Mouse (Mus musculus) NIH3T3 (cell line): ENCODE measurements at regions not wholly inside any gene's neighbourhood (a gene's known extent, or its start where the extent isn't known, plus 50 kb on each side); places are given as distances from the start of the nearest gene placed in this dataset.

Experiments used
- DNase-seq: peaks from one replicate; pipeline ENCODE4 v3.0.0-alpha.2; 2012; ENCODE audit warnings: low read depth

DNA sequence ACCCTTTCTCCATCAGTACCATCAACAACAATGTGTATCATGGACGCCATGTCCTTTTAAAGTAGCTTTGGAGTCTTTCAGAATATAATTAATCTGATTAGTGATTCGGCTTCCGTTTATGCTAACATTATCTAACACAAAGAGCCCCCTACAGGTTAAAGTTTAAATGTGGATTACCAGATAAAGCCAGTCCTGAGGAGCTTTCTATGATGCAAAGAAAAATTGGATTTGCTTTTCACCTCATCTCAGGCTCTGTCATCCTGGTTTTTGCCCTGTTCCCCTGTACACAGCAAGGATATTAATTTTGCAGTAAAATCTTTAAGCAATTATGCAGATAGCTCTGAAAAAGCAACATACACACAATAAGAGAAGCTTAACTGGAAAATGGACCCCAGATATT lies 412.7 kb upstream of the Tbc1d2b start:
- DNase-seq, result no peak

DNA sequence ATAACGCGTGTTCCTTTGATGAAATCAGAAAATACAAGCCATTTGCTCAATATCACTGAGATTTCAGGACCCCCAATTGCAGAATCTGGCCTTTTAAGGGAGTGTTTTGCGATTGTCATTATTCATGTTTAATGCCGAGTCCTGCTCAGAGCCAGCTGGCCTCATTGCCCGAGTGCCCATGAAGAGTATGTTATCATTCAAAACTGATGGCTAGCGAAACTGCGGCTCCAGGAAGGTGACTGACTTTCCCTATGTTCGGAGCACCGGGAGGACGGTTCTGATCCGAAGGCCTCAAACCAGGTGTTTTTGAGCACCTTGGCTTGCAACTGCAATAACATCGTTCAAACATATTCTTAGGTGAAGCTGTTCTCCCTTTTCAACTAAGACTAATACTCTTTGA lies 419.5 kb upstream of the Tbc1d2b start:
- no peak for DNase-seq

DNA sequence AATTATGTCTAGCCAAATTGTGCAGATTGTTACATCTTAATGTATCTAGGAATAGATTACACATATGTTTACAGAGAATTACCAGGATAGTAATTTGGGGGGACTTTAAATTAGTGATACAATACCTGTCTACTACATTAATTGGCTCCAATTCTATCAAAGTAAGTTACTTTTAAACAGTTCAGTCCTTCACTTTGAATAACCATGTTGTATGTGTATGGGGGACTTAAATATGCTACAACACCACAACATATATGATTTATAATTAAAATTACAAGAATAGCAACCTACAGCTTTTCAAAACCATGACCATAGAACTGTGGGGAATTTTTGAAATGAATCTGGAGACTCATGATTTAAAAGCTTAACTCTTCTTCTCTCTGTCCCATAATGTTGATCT lies 420.5 kb upstream of the Tbc1d2b start:
- no peak for DNase-seq

DNA sequence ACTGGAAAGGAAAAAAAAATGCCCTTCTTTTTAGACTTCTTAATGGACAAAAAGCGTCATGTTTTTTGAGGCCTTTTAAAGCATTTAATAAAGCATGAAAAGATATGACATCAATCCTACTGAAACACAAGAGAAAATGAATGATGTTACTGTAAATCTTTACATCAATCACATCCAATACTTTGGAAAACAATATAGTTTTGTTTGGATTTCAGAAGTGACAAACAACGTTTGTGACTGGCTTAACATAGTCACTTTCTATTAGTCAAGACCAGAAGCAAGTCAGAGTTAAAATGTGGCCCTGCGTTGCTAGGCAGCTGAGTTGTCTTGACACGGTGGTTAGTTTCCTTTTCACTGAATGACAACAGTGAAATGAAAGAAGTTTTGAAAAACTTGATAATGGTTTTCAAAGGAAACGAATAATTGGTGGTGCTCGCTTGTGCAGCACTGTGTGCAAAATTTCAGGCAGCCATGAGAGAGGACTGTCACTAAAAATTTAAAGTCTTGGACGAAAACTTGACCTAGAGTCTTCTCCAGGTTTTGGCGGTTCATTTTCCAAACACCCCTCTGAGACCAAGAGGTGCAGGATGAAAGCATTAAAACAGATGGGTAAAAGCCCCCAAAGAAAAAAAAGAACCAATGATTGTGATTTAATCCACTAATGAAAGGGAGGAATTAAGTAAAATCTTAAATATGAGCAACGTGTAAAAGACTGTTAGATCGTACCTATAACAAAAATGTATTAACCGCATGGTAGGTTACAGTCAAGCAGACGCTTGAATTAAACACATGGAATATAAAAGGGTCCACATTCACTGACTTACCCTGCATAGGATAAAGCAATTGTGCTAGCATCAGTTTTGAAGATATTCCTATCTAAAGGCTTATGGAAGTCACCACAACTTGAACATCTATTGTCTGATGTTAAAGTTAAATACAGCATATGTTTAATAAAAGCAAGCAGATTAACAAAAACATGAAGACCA lies 421.4 kb upstream of the Tbc1d2b start:
- no peak for DNase-seq

DNA sequence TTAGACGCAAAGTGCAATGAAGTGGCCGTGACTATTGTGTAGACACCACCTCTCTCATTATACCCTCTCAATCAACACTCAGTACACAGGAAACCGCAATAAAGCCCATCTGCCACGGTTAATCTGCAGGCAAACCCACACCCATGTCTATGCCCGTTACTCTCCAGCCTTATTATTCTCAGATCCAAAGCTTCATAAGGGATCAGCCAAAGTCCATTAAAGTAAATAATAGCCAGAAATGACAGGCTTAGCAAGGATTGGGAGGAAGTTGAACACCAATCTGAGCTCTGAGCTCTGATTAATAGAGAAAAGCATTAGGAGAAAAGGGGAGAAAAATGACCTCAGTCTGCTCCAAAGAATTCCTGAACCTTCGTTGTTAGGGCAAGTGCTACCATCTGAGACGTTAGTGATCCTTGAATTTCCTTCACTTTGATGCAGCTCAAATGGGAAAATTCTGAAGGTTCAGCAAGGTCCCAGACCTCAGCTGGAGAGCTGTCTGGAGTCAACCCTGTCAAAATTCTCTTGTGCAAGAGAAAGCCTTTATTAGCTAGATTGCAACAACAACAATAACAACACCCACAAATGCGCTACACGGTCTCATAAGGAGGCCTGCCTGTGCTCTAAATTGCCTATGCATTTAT lies 422.5 kb upstream of the Tbc1d2b start:
- no peak for DNase-seq

DNA sequence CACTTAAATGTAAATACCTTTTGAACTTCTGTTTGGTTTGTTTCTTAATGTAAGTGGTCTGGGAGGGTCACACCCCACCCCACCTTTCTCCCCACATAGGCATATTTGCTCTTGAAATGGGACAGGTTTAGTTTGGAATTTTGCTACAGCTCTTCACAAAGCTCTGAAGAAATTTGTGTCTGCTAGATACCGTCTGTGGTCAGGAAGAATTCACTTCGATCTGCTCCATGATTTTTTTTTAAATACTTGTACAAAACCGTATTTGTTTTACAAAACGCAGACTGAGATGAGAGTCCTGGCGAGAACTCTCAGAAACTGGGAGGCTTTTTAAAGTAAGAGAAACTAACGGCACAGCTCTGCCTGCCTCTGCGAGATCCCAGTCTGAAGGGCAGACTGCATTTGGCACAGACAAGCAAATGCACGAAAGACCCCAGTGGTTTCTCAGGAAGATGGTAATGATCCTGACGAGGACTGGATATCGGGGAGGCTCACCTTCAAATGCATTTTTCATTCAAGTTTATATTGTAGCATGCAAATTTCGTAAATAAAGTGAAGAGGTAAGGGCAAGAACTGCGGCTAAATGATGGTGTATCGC lies 423.5 kb upstream of the Tbc1d2b start:
- DNase-seq, result no peak

DNA sequence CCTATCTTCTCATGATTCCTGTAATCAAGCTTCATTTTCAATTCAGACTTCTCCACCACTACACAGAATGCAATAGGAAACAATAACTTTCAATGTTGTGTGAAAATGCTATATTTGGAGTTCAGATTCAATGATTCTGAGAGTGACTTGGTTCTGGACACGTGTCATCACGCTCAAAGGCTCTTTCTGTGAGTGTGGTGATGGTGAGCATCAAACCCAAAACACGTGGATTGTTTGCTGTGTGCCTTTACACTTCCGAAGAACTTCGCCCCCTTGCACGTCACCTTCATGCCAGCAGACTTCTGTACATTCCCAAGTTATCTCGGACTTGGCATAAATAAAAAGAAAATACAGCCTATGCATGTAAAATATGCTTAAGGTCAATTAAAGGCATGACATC lies 425.1 kb upstream of the Tbc1d2b start:
- no peak for DNase-seq

DNA sequence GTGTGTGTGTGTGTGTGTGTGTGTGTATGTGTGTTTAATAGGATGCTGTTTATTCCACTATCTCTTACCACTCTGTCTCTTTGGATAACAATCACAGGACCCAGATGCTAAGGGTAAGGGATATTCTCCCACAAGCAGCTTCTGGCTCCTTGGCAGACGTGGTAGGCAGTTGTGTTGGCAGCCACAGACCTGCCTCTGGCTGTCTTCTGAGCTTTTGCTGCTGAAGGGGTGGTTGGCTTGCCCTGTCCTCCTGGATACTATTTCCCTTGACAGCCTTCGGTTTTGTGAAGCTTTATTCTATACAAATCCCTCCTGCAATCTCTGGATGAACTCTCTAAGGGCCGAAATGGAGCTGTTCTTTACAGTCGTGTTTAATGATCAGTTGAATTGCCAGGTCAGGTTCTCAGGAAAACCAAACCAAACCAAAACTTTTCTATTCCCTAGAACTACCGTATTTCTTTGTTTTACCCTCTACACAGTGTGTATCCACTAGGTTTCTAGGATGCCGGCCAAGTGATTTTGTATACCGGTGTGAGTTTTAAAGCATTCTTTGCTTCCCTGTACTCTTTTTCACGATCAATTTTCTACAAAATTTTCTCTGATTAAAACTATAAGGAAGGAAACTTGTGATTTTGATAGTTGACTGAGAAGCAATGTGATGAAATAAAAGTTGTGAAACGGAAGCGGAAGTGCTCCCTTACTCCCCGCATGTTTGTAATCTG lies 426.8 kb upstream of the Tbc1d2b start:
- no peak for DNase-seq

DNA sequence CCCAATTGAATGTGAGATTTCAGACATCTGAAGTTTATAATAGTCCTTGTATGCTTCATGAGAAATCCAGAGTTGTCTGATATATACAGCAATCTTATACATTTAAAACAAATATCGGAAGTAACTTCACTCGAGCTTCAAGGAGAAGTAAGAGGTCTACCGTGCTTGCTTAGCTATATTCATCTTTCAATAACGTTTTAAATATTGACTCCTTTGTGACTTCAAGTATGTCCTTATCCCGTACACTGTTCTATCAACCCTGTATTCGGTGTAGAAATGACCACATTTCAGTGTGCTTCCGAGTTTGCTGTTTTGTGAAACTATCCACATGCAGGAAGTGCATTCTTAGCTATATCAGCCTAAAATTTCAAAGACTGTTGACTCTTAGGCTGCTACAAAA lies 427.8 kb upstream of the Tbc1d2b start:
- DNase-seq, result no peak

DNA sequence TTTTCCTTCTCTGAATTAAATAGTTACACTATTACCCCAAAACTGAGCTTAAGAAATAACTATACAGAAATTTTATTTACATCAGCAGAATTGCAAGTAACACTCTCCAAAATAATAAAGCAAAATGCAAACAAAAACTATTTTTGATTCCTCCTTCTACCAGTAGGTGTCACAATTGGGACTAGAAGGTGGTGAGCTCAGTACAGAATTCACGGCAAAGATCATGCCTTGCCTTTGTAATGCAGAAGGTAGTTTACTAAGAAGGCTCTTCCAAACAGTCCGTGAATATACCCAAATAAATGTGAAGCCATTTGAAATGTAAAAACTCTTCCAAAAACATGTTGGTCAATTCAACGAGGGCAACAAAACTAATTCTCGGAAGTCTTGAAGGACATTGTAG lies 428.5 kb upstream of the Tbc1d2b start:
- peak; percentile 50 for DNase-seq

DNA sequence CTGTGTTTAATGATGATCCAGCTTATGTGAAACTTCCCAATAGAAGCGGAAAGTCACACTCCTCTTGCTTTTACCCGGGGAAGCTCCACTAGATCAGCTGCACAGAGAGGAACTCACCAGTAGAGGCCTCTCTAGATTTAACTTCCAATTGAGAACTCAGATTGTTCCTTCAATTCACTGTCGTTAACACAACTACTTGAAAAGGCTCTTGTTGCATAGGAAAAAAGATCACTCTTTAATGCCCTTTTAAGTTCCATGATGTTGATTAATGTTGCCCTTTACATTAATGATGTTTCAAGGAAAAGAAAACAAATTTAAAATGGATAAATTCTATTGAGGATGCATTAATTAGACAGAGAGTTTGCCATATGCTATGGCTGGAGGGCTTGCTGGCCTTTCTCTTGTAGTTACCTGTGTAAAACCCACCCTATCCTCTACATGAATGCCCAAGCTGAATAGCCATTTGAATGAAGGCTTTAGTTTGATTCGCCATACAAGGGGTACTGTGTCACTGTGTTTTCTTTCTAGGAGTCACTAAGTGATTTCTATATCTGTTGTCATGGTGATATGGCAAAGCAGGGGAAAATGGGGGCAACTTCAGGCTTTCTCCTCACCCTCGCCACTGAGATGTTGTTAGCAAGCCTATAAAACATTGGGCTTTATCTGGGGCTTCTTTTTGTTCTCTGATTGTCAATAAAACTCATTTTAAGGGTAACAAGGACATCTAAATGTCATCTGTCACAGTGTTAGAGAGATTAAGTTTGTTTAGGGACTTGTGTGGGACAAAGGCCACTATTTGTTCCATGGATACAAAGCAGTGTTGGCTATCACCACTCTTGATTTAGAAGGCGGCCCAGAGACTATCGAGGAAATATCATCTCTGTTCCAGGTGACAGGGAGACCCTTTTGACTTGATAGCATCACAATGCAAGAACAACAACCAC lies 429.9 kb upstream of the Tbc1d2b start:
- peak; percentile 1 for DNase-seq

DNA sequence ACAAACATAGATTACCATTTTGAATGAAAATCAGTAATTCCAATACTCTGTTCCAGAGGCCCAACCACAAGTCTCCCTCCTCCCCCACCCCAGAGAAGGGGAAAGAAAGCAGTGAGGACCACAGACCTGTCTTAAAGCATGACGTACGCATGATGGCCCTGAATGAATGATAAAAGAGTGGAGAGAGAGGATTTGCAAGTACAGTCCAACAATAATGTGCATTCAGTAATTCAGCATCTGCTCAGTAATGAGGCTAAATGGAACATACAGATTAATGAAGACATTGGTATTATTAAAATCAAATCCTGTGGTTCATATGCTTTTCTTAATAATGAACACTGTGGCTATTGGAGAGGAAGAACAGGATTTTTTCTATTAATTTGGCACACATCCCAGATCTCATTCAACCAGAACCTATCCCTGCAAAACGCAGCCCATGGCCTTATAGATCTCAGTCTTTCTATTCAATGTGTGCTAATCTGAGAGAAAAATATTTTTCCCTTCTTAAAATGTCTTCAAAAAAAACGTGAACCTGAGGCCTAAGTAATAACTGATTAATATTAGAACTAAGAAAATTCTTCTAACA lies 430.7 kb upstream of the Tbc1d2b start:
- no peak for DNase-seq

DNA sequence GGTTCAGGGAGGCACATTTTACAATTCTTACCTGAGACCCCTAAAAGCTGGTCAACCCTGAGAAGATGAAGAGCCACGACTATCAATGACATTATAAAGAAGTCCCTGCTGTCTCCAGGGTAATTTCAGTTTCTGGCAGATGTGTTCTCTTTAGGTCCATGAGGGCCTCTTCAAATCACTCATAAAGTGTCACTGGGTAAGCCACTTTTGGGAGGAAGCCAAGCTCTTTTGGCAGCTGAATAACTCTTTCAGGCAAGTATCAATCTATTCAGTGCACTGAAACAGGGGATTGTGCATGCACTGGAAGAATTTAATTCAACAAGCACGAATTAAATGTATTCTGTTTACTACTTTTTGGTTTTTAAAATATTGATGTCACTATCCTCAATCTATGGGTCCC lies 443.1 kb upstream of the Tbc1d2b start:
- DNase-seq, result no peak

DNA sequence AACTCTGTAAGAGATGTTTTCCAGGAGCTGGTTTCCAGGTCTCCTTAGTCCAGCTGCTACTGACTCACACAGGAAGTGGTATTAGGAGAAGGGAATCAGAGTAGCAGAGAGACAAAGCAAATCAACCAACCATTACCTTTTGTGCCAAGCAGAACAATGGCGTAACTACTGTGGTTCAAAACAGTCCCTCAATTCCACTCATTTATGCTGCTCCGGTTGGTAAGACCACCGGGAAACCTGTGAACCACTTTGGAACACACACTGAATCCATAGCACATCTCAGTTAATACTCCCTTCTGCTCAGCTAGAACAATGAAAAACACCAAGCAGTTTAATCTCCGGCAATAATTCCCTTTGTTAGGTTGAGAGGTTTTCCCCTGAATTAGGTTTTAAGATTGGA lies 460.8 kb upstream of the Tbc1d2b start:
- no peak for DNase-seq

DNA sequence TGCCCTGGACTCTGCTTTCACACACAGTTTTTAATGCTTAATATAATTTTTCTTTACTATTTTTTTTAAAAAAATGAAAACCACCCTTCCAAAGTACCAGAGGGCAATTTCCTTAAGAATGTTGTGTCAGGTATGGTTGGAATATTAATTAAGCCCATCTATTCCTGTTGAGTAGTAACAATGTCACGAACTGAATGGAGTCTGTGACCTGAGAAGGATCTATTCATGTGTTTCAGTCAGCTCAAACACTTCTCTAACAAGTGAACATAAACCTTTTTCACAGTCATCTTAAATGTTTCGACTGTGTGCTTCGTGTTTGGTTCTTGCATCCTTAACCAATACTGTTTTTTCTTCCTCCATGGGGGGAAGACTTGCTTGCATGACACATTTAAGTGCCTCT lies 486.6 kb upstream of the Tbc1d2b start:
- DNase-seq, result no peak

DNA sequence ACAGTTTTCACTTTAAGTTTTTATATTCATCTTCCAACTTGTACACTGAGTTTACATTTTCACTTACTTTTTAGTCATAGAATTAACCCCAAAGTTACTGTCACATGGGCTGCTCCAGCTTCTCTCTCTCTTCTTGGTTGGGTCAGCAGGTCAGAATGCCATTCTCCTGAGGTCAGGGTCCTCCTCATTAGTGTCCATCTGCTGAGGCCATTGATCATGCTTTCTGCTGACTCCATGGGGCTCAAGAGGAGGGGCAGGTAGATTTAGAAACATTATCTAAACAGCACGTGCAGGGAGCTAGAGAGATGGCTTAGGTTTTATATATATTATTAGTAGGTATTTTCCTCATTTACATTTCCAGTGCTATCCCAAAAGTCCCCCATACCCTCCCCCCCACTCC lies 503.7 kb upstream of the Tbc1d2b start:
- no peak for DNase-seq

DNA sequence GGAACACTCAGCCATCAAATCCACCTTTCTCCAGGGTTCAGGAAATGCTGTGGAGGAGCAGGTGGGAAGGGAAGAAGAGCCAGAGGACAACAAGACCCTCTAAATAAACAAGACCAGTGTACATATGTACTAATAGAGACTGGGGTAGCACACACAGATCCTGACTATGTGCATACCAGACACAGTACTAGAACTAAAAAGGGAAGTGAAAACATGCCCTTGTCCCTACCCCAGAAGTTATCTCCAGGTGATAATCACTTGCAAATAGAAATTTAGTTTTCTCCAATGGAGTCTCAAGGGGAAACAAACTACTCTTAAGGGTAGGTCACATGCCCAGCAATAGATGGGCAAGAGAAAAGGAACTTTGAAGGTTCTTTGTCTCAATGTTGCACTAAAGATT lies 518.9 kb upstream of the Tbc1d2b start:
- DNase-seq, result no peak

DNA sequence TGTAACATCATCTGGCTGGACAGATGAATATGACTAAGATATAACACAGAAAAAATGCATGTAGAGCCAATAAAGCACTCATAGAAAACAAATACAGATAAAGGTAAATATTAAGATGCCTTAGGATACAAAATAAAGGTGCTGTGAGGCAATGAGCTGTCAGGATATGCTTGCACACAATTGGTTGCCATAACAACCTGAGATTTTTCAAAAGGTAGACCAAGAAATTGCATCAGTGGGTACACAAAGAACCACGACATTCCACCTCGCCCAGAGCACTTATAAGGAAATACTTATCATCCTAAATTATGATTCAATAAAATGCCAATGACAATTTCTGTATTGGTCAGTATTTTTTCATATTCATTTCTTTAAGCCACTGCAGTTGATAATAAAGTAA lies 521.3 kb upstream of the Tbc1d2b start:
- DNase-seq, result no peak

DNA sequence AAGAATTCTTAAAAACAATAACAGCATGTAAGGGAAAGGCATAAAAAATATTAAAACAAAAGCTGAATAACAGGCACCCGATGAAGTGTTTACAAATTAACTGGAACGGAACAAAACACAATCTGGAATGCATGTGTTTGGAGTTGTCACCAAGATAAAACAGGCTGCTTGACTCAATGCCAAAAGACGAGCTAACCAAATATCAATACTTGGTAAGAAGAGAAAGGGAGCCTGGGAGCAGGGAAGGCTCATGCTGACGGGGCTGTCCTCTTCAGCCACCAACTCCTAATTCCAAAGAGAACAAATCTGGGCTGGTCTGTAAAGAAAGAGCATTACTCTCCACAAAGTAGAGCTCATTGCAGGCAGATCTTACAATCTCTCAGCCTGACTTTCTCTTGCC lies 545.4 kb upstream of the Zic4 start:
- no peak for DNase-seq

DNA sequence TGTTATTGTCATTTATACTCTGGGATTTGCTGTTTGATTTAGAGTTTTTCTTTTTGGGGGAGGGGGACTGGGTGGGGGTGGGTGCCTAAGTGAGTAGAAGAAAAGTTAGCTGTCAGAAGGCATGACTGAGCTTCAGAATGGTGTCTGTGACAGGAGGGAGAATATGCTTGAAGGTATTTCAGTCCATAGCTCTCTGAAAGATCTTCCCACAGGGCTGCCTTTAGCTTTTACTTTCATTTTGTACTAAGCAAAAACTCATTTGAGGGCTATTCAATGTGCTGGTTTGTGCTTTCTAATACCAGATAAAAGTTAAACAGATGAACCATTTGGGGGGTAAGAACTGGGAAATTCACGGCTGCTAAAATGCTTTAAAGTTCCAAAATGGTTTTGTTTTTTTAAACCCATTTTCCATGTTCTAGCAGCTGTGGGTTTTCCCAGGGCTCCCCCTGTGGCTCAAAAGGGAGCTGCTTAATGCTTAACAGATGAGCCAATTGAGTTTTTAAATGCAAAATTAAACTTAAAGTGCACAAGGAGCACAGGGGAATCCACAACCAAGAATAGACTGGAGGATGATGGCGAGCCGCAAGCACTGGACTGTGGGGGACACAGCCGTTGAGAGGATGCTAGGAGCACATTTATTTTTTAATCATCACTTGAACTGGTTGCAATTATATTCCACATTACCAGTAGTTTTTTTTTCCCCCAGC lies 538.5 kb upstream of the Zic4 start:
- DNase-seq, result peak; percentile 11
